In the genomic region with DNA sequence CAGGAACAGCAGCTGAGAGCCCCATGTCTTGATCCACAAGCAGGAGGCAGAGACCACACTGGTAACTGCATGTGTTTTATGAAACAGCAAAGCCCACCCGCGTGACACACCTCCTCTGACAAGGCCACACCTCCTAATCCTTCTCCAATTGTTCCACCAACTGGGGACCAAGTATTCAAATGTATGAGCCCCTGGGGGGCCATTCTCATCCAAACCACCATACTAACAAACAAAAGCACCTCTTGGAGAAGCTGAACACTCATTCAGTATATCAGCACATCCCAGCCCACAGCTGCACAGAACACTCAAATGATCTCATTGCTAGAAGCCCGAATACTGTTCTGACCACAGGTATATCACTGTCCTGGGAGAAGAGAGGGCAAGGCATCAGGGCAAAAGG, we compare ENCODE assay signal across 24 mouse cellular contexts.
DNase-seq lines count a peak whose midpoint lies in the region; TF ChIP-seq lines count a peak whose summit lies in the region.
"Had no signal": no experiment of that assay in that cellular context is flagged by ENCODE, and none has a peak within 500 bp of the region (broad histone marks: within the 10 kb centered on the region; RNA-seq: fewer than 3 reads in every experiment).

No protein-coding gene starts in this region.

- H3K4me3 ChIP-seq in E14TG2a.4 (replicated peaks; ENCODE audit: low read length), result peak overlapping the region; percentile 29; the same call in 1 of the 2 replicates

- no peak for TF ChIP-seq CTCF in E14TG2a.4 (conservative IDR thresholded peaks at IDR 0.05; ENCODE audit: low read length)

- no peaks in the 10 kb centered on the region for H3K27me3 ChIP-seq in E14TG2a.4 (ENCODE audit: insufficient read depth, low read length)
- H3K27me3 ChIP-seq: CH12.LX, Patski had no signal

- H3K36me3 ChIP-seq in E14TG2a.4 (ENCODE audit: insufficient read depth, low read length), result peaks cover 14% of the 10 kb centered on the region
- H3K36me3 ChIP-seq: G1E had no signal

- no peaks in the 10 kb centered on the region for H3K9me3 ChIP-seq in E14TG2a.4 (ENCODE audit: low read length)

- H3K4me1 ChIP-seq in E14TG2a.4 (replicated peaks; ENCODE audit: low read depth, low read length), result peaks cover 79% of the 10 kb centered on the region

- DNase-seq in ES-CJ7 (ENCODE audit: low read depth, low spot score) (peak; percentile 85), R1 (ENCODE audit: low read depth, low spot score) (peak; percentile 97), ZHBTc4 (ENCODE audit: low read depth, low spot score) (peak; percentile 85)
- DNase-seq in neural tube, embryonic 10.5 days (ENCODE audit: extremely low spot score, low spot score), result no peak
- no peak for DNase-seq in B cell, adult 2 months
- no peak for DNase-seq in thymus, postnatal 25 days
- no peak for DNase-seq in thymus, postnatal 4 days
- DNase-seq: adrenal gland, adult 2 months; adrenal gland, adult 8-10 months; adrenal gland, postnatal 10 days; adrenal gland, postnatal 14 days; adrenal gland, postnatal 25 days; adrenal gland, postnatal 36 days; cerebellum, adult 11 months; cerebellum, adult 11-12 months; cerebellum, adult 18-20 months; cerebellum, adult 2 months; cerebellum, adult 8-10 months; cerebellum, adult 9-10 months; cerebellum, adult 9-11 months had no signal

Comparison
In these comparisons a context has a peak if more than half of its experiments do, and no peak if none do; other contexts are left out.
1. DNase-seq: peak in ES-CJ7 (single experiment), R1 (single experiment) and ZHBTc4 (single experiment); none in neural tube, embryonic 10.5 days (single experiment), B cell, adult 2 months (0 of 2), thymus, postnatal 25 days (single experiment) and thymus, postnatal 4 days (single experiment).